Mouse (Mus musculus) neural tube, embryonic 11.5 days (tissue): ENCODE measurements around the gene Hdac5. TPM values are rescaled to one million over a fixed set of nuclear protein-coding genes. Genes with fewer than 3 reads are reported as not detected.

Source experiments
- ATAC-seq: fragments of 200-750 bp; cut with Nextera tagmentation; 2 replicates; pipeline ENCODE4 v1.8.0; 2017; ENCODE audit warnings: moderate number of reproducible peaks, mild to moderate bottlenecking, moderate TSS enrichment, moderate library complexity; ENCODE audit not compliant: insufficient read depth, low FRiP score, low TSS enrichment
- DNase-seq: peaks from one replicate; pipeline ENCODE4 v3.0.0-alpha.2; 2015; ENCODE audit warnings: low spot score
- H3K27ac ChIP-seq: fragments of 300-500 bp; sonication (generic); 2 replicates; pipeline ENCODE4 v1.5.1; 2014; ENCODE audit warnings: low read depth, mild to moderate bottlenecking, low read length
- H3K27me3 ChIP-seq: fragments of 300-500 bp; sonication (generic); 2 replicates; pipeline ENCODE4 v1.6.1; 2014; ENCODE audit warnings: mild to moderate bottlenecking, low read length, mixed read lengths; ENCODE audit not compliant: control insufficient read depth, insufficient read depth
- H3K36me3 ChIP-seq: fragments of 300-500 bp; sonication (generic); 2 replicates; pipeline ENCODE4 v1.6.1; 2014; ENCODE audit warnings: mild to moderate bottlenecking, low read length, moderate library complexity, mixed read lengths; ENCODE audit not compliant: control insufficient read depth, insufficient read depth
- H3K4me1 ChIP-seq: fragments of 300-500 bp; sonication (generic); 2 replicates; pipeline ENCODE4 v1.6.1; 2014; ENCODE audit warnings: low read length, mixed read lengths; ENCODE audit not compliant: control insufficient read depth, insufficient read depth
- H3K4me2 ChIP-seq: fragments of 300-500 bp; sonication (generic); 2 replicates; pipeline ENCODE4 v1.6.1; 2014; ENCODE audit warnings: low read depth, mild to moderate bottlenecking, moderate library complexity
- H3K4me3 ChIP-seq: fragments of 300-500 bp; sonication (generic); 2 replicates; pipeline ENCODE4 v1.5.1; 2014; ENCODE audit warnings: low read depth, low read length
- H3K9ac ChIP-seq: fragments of 300-500 bp; sonication (generic); 2 replicates; pipeline ENCODE4 v1.6.1; 2014; ENCODE audit warnings: mild to moderate bottlenecking, low read length
- H3K9me3 ChIP-seq: fragments of 300-500 bp; sonication (generic); 2 replicates; pipeline ENCODE4 v1.6.1; 2016; ENCODE audit warnings: low read length; ENCODE audit not compliant: control insufficient read depth
- WGBS: fragments of 180-500 bp; shearing (Covaris S2); extraction: QIAGEN DNeasy Blood & Tissue Kit; methylation state at CpG from one replicate; pipeline ENCODE4 v1.1.7; 2014; 5-methylcytosine and 5-hydroxymethylcytosine counted together
- polyA plus RNA-seq: library from polyadenylated mRNA; unstranded; fragments of >200 nt; fragmentation: Nextera tagmentation; extraction: Ambion mirVana; gene quantifications from 2 replicates; pipeline ENCODE4 v1.2.1, GENCODE M21; 2014

Gene Hdac5
- polyA plus RNA-seq, 1 experiment from 2014 or later: 42.7 TPM

GRCm38 (mm10) chr11:102263211-102263610 is 33.2 kb upstream of the Hdac5 start:
- Histone ChIP-seq H3K27me3 (no peaks in the 10 kb centered on the region), H3K4me2 (no peak overlapping the region), H3K9me3 (no peaks in the 10 kb centered on the region), H3K4me1 (peaks cover 4% of the 10 kb centered on the region), H3K36me3 (peaks cover 8% of the 10 kb centered on the region), H3K4me3 (no peak overlapping the region), H3K9ac (no peak overlapping the region), H3K27ac (no peak overlapping the region)
- DNase-seq: no peak
- no peak for ATAC-seq
- WGBS: 95% methylated on average over 7 of the region's 7 CpGs

DNA sequence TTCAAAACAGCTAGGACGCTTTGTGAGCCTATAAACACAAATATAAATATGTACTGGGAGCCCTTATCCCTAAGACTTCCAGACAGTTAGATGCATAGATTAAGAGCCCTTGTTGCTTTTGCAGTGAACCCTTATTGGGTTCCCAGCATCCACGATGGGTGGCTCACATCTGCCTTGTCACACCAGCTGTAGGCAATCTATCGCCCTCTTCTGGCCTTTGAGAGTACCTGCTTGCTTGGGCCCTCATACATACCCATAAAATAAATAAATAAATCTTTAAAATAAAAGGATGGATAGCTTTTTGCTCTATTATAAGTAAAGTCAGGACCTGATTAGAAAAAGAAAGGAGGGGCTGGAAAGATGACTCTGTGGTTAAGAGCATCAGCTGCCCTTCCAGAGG is 28.6 kb upstream of the Hdac5 start:
- H3K36me3 ChIP-seq: peaks cover 8% of the 10 kb centered on the region
- no peak overlapping the region for H3K4me3 ChIP-seq
- no peaks in the 10 kb centered on the region for H3K4me1 ChIP-seq
- no peaks in the 10 kb centered on the region for H3K27me3 ChIP-seq
- WGBS: 86% methylated on average over 3 of the region's 3 CpGs
- no peak overlapping the region for H3K27ac ChIP-seq
- no peak for ATAC-seq
- no peak overlapping the region for H3K4me2 ChIP-seq
- no peak overlapping the region for H3K9ac ChIP-seq
- DNase-seq: no peak
- no peaks in the 10 kb centered on the region for H3K9me3 ChIP-seq

DNA sequence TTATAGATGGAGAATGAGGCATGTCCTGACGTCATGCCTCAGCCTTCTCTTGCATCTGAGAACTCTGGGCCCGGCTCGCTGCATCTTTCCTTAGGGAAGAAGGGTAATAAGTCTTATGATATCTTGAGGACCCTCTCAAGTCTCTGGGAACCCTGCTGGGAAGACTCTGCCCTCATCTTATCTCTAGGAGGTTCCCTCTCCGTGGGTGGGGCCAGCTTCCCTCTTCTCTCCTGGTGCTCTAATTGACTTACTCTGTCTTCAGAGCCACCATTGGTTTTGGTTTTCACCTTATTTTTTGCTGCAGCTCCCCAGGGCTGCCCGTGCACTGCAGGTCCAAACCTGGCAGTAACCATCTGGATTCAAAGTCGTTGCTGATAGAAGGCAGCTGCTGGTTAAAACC is 28.1 kb upstream of the Hdac5 start:
- Histone ChIP-seq H3K36me3 (peaks cover 8% of the 10 kb centered on the region), H3K27ac (no peak overlapping the region)
- ATAC-seq: no peak

GRCm38 (mm10) chr11:102257514-102257913 is 27.5 kb upstream of the Hdac5 start:
- H3K9me3 ChIP-seq: no peaks in the 10 kb centered on the region
- ATAC-seq: no peak
- DNase-seq: peak; percentile 41
- H3K4me1 ChIP-seq: no peaks in the 10 kb centered on the region
- H3K27ac ChIP-seq: no peak overlapping the region
- peaks cover 8% of the 10 kb centered on the region for H3K36me3 ChIP-seq
- no peak overlapping the region for H3K9ac ChIP-seq
- no peak overlapping the region for H3K4me3 ChIP-seq
- WGBS: 42% methylated on average over 9 of the region's 9 CpGs
- H3K27me3 ChIP-seq: no peaks in the 10 kb centered on the region
- no peak overlapping the region for H3K4me2 ChIP-seq

More for the DNA sequence above, 28.1 kb upstream of the Hdac5 start:
- H3K4me1 ChIP-seq: no peaks in the 10 kb centered on the region
- no peak overlapping the region for H3K4me3 ChIP-seq
- DNase-seq: no peak
- WGBS: 89% methylated on average over 6 of the region's 6 CpGs
- no peak overlapping the region for H3K9ac ChIP-seq
- no peak overlapping the region for H3K4me2 ChIP-seq
- H3K27me3 ChIP-seq: no peaks in the 10 kb centered on the region
- no peaks in the 10 kb centered on the region for H3K9me3 ChIP-seq

GRCm38 (mm10) chr11:102249351-102250090 is 19.6 kb upstream of the Hdac5 start:
- peak overlapping the region; percentile 80 for H3K4me3 ChIP-seq
- H3K27ac ChIP-seq: no peak overlapping the region
- no peaks in the 10 kb centered on the region for H3K9me3 ChIP-seq
- 14% methylated on average over 9 of the region's 9 CpGs for WGBS
- no peaks in the 10 kb centered on the region for H3K27me3 ChIP-seq
- no peak for ATAC-seq
- H3K9ac ChIP-seq: peak overlapping the region; percentile 71
- peaks cover 2% of the 10 kb centered on the region; the same call in 1 of the 2 replicates for H3K36me3 ChIP-seq
- DNase-seq: no peak
- peaks cover 9% of the 10 kb centered on the region; the same call in 1 of the 2 replicates for H3K4me1 ChIP-seq
- H3K4me2 ChIP-seq: peak overlapping the region; percentile 78

DNA sequence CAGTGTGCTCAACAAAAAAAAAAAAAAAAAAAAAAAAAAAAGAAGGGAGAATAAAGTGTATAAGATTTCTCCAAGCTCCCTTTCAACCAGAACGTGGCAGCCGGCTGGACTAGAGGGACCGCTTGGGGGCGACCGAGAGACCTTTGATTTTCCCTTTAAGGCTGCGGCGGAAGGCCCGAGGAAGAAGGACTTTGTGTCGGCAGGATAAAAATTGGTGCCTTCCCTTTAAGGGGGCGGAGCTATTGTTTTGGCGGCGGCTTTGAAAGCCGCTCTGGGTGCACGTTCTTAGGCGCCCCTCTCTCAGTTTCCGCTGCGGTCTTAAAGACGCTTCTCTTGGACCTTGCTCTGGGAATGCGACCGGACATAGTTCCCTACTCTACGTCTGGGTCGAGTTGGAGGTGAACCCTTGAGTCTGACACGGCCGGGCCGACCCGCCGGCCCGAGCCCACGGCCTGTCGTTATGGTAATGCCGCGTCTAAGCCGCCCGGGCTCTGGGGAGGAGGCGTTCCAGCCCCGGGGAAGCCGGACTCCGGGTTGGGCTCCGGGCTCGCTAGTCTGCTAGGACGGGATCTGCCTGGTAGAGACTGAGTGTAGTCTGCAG is 18.8 kb upstream of the Hdac5 start, which contains the start of gene BC030867:
Gene BC030867 (plus strand): TSS at position 253 of the 601 bp plus-strand sequence.
- under 1% methylated on average over 41 of the region's 41 CpGs for WGBS
- Histone ChIP-seq H3K4me3 (peak within 1 kb of the TSS; percentile 80), H3K9ac (peak within 1 kb of the TSS; percentile 71), H3K27ac (0 out of 2 replicates have a peak within 1 kb of the TSS, but pooled peaks have one; percentile 8), H3K9me3 (no peaks in the 10 kb centered on the region), H3K4me2 (peak within 1 kb of the TSS; percentile 78), H3K4me1 (peaks cover 11% of the 10 kb centered on the region; the same call in 1 of the 2 replicates), H3K36me3 (peaks cover 2% of the 10 kb centered on the region; the same call in 1 of the 2 replicates), H3K27me3 (no peaks in the 10 kb centered on the region)
- peak; percentile 98 for DNase-seq
- ATAC-seq: peak; percentile 73

- no peak for ATAC-seq
- H3K9me3 ChIP-seq: no peaks in the 10 kb centered on the region
- no peak overlapping the region for H3K4me2 ChIP-seq
- WGBS: 87% methylated on average over 4 of the region's 4 CpGs
- peaks cover 11% of the 10 kb centered on the region; the same call in 1 of the 2 replicates for H3K4me1 ChIP-seq
- H3K36me3 ChIP-seq: no peaks in the 10 kb centered on the region; the same call in 1 of the 2 replicates
- H3K9ac ChIP-seq: no peak overlapping the region
- H3K27me3 ChIP-seq: no peaks in the 10 kb centered on the region
- no peak for DNase-seq
- H3K4me3 ChIP-seq: no peak overlapping the region
- H3K27ac ChIP-seq: no peak overlapping the region
Observed at GRCm38 (mm10) chr11:102246871-102247270, 16.9 kb upstream of the Hdac5 start.

GRCm38 (mm10) chr11:102246273-102246635 is 16.3 kb upstream of the Hdac5 start:
- Histone ChIP-seq H3K36me3 (no peaks in the 10 kb centered on the region; the same call in 1 of the 2 replicates), H3K27me3 (no peaks in the 10 kb centered on the region), H3K4me2 (no peak overlapping the region), H3K4me3 (no peak overlapping the region; the same call in 1 of the 2 replicates), H3K27ac (no peak overlapping the region), H3K4me1 (peaks cover 11% of the 10 kb centered on the region; the same call in 1 of the 2 replicates), H3K9me3 (no peaks in the 10 kb centered on the region), H3K9ac (no peak overlapping the region)
- ATAC-seq (no peak), DNase-seq (no peak)
- WGBS: 88% methylated on average over 6 of the region's 6 CpGs
